Mouse (Mus musculus): ENCODE data around the gene Dnajb12.

DNA sequence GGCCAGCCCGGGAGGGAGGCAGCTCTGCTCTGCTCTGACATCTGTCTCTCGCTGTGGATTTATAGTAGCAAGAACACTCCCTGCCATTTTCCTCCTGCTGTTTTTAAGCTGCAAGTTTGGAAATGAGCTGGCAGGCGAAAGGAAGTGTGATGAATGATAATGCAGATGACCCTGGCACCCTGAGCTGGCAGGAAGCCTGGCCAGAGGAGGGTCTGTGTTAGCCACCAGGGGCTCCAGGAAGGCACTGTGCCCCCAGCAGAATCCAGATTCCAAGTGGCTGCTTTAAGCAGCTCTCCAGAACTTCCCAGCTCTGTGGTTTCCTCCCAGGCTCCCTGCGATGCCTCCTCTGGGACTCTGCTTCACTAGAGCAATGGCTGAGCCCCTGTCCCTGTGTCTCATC, 15.7 kb upstream of the Dnajb12 start:
- TF ChIP-seq MAFK (IDR thresholded peaks at IDR 0.05; ENCODE audit: borderline replicate concordance, low read depth, low read length) (no peak), POLR2A (IDR thresholded peaks at IDR 0.05; ENCODE audit: control insufficient read depth in 1 of 2, insufficient read depth in 1 of 2, low read depth in 1 of 2, low read length in 2 of 2, poor library complexity in 1 of 2) (no peak), EP300 (IDR thresholded peaks at IDR 0.05; ENCODE audit: low read depth in 1 of 2, low read length in 2 of 2) (no peak), SMC3 (IDR thresholded peaks at IDR 0.05; ENCODE audit: low read depth, low read length) (no peak)

All from MEL (cell line).